Mouse (Mus musculus) midbrain, embryonic 14.5 days (tissue): Measurements from ENCODE around the gene Xpa. TPM values are rescaled to one million over a fixed set of nuclear protein-coding genes. Genes with fewer than 3 reads are reported as not detected.

Experiments used
- ATAC-seq: fragments of 200-750 bp; cut with Nextera tagmentation; 2 replicates; pipeline ENCODE4 v1.8.0; 2017; ENCODE audit warnings: moderate number of reproducible peaks, moderate library complexity; ENCODE audit not compliant: low FRiP score, low TSS enrichment
- DNase-seq: peaks from one replicate; pipeline ENCODE4 v3.0.0-alpha.2; 2015
- H3K27ac ChIP-seq: fragments of 300-500 bp; sonication (generic); replicated peaks from 2 replicates; pipeline ENCODE4 v1.5.1; 2014; ENCODE audit warnings: mild to moderate bottlenecking, low read depth, low read length, moderate library complexity
- H3K27me3 ChIP-seq: fragments of 300-500 bp; sonication (generic); 2 replicates; pipeline ENCODE4 v1.6.1; 2014; ENCODE audit warnings: low read length, control low read depth, mixed read lengths; ENCODE audit not compliant: control insufficient read depth, insufficient read depth
- H3K36me3 ChIP-seq: fragments of 300-500 bp; sonication (generic); 2 replicates; pipeline ENCODE4 v1.6.1; 2014; ENCODE audit warnings: low read length, control low read depth; ENCODE audit not compliant: control insufficient read depth, insufficient read depth
- H3K4me1 ChIP-seq: fragments of 300-500 bp; sonication (generic); 2 replicates; pipeline ENCODE4 v1.6.1; 2014; ENCODE audit warnings: mild to moderate bottlenecking, antibody characterized with exemption, low read length, control low read depth; ENCODE audit not compliant: control insufficient read depth, insufficient read depth
- H3K4me2 ChIP-seq: fragments of 300-500 bp; sonication (generic); 2 replicates; pipeline ENCODE4 v1.6.1; 2014; ENCODE audit warnings: mild to moderate bottlenecking, low read length, moderate library complexity
- H3K4me3 ChIP-seq: fragments of 300-500 bp; sonication (generic); replicated peaks from 2 replicates; pipeline ENCODE4 v1.5.1; 2014; ENCODE audit warnings: low read depth, low read length
- H3K9ac ChIP-seq: fragments of 300-500 bp; sonication (generic); replicated peaks from 2 replicates; pipeline ENCODE4 v1.6.1; 2014; ENCODE audit warnings: mild to moderate bottlenecking, low read length, moderate library complexity
- H3K9me3 ChIP-seq: fragments of 300-500 bp; sonication (generic); 2 replicates; pipeline ENCODE4 v1.6.1; 2016; ENCODE audit warnings: low read length, control low read depth, mixed read lengths; ENCODE audit not compliant: control insufficient read depth
- WGBS: fragments of 180-500 bp; shearing (Covaris S2); extraction: QIAGEN DNeasy Blood & Tissue Kit; methylation state at CpG from one replicate; pipeline ENCODE4 v1.1.7; 2014; 5-methylcytosine and 5-hydroxymethylcytosine counted together
- polyA plus RNA-seq: library from polyadenylated mRNA; unstranded; fragments of >200 nt; fragmentation: Nextera tagmentation; extraction: Ambion mirVana; gene quantifications from 2 replicates; pipeline ENCODE4 v1.2.1, GENCODE M21; 2014

Xpa gene
- polyA plus RNA-seq, 1 experiment from 2014 or later = 34.5 TPM

DNA sequence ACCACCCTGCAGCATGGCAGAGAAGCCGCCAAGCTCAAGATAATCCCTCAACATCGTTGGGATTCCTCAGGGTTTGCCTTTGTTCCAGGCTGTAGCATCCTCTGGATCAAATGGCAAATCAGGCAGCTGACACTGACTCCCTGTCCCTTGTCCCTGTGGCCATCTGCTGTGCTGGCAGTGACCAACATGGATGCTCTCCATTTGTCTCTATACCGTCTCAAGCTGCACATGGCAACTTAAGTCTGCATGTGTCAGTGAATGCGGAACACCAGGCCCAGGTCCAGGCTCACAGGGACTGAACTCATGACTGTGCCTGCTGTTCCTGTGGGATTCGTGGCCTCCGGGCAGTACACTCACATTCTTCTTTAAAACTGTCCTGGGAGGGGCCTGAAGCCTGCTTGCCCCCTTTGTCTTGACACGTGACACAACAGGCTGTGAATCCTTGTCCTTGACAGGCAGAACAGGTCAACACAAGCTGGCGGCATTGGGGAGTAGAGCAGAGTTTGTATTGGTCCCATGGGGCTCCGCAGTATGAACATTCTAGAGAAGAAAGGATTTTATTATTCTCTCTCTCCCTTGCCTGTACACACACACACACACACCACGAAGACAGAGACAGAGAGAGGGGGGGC is 79.5 kb downstream of the Xpa start:
- H3K9me3 ChIP-seq = no peaks in the 10 kb centered on the region
- no peak overlapping the region for H3K4me3 ChIP-seq
- no peak overlapping the region for H3K27ac ChIP-seq
- H3K36me3 ChIP-seq = peaks cover 79% of the 10 kb centered on the region
- H3K9ac ChIP-seq = no peak overlapping the region
- H3K4me2 ChIP-seq = no peak overlapping the region
- WGBS = 80% methylated on average over 10 of the region's 10 CpGs
- H3K27me3 ChIP-seq = no peaks in the 10 kb centered on the region
- no peak for ATAC-seq
- no peaks in the 10 kb centered on the region for H3K4me1 ChIP-seq
- DNase-seq = no peak

DNA sequence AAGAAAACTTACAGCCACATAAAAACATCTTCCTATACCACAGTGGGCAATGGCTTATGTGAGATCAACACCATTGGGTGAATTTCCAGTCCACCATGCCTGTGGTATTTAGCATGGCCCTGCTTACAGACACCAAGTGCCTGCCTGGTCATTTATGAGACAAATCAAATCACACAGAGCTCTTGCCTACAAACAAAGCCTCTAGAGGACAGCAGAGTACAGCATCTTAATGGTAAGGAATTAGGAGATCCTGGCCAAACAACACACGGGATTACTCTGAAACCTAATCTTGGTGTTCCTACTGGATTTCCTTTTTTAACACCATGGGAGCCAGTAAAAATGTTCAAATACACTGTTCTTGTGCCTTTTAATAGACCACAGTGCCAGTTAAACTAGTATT is 80.8 kb downstream of the Xpa start:
- peaks cover 65% of the 10 kb centered on the region for H3K36me3 ChIP-seq
- no peak overlapping the region for H3K4me3 ChIP-seq
- no peaks in the 10 kb centered on the region for H3K9me3 ChIP-seq
- no peak for DNase-seq
- H3K4me2 ChIP-seq = no peak overlapping the region
- no peaks in the 10 kb centered on the region for H3K27me3 ChIP-seq
- no peaks in the 10 kb centered on the region for H3K4me1 ChIP-seq
- 88% methylated on average over 1 of the region's 1 CpGs for WGBS
- no peak overlapping the region for H3K9ac ChIP-seq
- no peak for ATAC-seq
- H3K27ac ChIP-seq = no peak overlapping the region

DNA sequence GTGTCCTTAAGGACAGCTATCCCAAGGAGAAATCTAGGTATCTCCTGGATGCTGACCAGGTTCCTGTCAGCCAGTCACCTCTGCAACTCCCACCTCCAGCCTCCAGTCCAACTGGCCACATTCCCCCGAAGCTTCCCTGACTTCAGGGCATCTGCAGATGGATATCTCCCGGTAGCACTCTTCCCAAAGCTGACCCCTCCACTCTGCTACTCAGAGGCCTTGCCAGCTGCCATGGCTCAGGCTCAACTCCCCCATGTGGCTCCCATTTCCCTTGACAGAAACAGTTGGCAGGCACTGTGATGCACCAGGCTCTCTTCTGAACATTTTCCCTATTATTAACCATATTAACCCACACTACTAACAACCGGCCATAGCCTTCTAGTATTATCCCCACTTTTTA is 84.8 kb downstream of the Xpa start:
- Histone ChIP-seq H3K27ac (no peak overlapping the region), H3K27me3 (no peaks in the 10 kb centered on the region), H3K4me3 (no peak overlapping the region), H3K4me2 (no peak overlapping the region), H3K9me3 (no peaks in the 10 kb centered on the region), H3K9ac (no peak overlapping the region), H3K36me3 (peaks cover 26% of the 10 kb centered on the region), H3K4me1 (no peaks in the 10 kb centered on the region)
- ATAC-seq (no peak), DNase-seq (no peak)
- WGBS = 79% methylated on average over 3 of the region's 3 CpGs

DNA sequence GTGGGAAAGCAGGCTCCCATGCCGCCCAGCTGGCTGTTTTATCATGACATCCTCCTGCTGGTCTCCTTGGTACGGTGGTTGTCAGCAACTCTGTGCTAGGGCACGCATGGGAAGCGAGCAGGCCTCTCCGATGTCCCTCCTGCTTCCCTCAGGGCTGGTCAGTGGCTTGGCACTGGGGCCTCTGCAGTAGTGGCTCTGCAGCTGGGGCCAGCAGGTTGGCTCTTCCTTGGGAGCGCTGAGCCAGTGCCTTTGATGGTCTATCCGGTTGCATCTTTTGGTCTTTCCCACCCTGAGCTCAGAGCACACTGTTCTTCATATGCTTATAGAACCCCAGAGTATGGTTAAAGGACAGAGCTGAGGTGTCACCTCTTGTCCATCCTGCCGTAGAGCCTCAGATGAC is 86.0 kb downstream of the Xpa start:
- Histone ChIP-seq H3K4me1 (no peaks in the 10 kb centered on the region), H3K27ac (no peak overlapping the region), H3K36me3 (peaks cover 13% of the 10 kb centered on the region), H3K9ac (no peak overlapping the region), H3K27me3 (no peaks in the 10 kb centered on the region), H3K4me2 (no peak overlapping the region), H3K4me3 (no peak overlapping the region), H3K9me3 (no peaks in the 10 kb centered on the region)
- no peak for DNase-seq
- WGBS = 93% methylated on average over 8 of the region's 8 CpGs
- ATAC-seq = no peak

Other genes starting within 250 kb of the Xpa start
- 18.8 and 24.7 TPM in 2 replicates for gene Tdrd7, start 231.0 kb downstream of the Xpa start, polyA plus RNA-seq
- 0.53 and 0.76 TPM in 2 replicates for gene Tmod1, start 157.4 kb downstream of the Xpa start, polyA plus RNA-seq
- 72.7 and 100 TPM in 2 replicates for gene Ncbp1, start 57.7 kb downstream of the Xpa start, polyA plus RNA-seq
- gene Tstd2, start 57.6 kb downstream of the Xpa start, polyA plus RNA-seq = 23.5 and 24.6 TPM in 2 replicates
- not detected in 2 replicates for gene Foxe1, start 147.3 kb upstream of the Xpa start, polyA plus RNA-seq
- gene Trmo, start 193.1 kb upstream of the Xpa start, polyA plus RNA-seq = 8.6 and 10.1 TPM in 2 replicates
- gene Hemgn, start 217.2 kb upstream of the Xpa start, polyA plus RNA-seq = 0.12 TPM in 1 of 2 replicates, not detected in the other